Mouse (Mus musculus) midbrain, embryonic 12.5 days (tissue): ENCODE results near the gene Arhgap22. TPM values are rescaled to one million over a fixed set of nuclear protein-coding genes. Genes with fewer than 3 reads are reported as not detected.
A peak's percentile ranks its signal among the peaks of the same experiment; 100 is the strongest.

Source experiments
- ATAC-seq: fragments of 200-750 bp; cut with Nextera tagmentation; 2 replicates; pipeline ENCODE4 v1.8.0; 2017; ENCODE audit warnings: low read depth, moderate TSS enrichment, moderate library complexity; ENCODE audit not compliant: low FRiP score
- H3K27ac ChIP-seq: fragments of 300-500 bp; sonication (generic); replicated peaks from 2 replicates; pipeline ENCODE4 v1.5.1; 2016; ENCODE audit warnings: mild to moderate bottlenecking
- H3K27me3 ChIP-seq: fragments of 300-500 bp; sonication (generic); 2 replicates; pipeline ENCODE4 v1.6.1; 2016; ENCODE audit warnings: mild to moderate bottlenecking
- H3K36me3 ChIP-seq: fragments of 300-500 bp; sonication (generic); 2 replicates; pipeline ENCODE4 v1.6.1; 2016
- H3K4me1 ChIP-seq: fragments of 300-500 bp; sonication (generic); 2 replicates; pipeline ENCODE4 v1.6.1; 2016
- H3K4me2 ChIP-seq: fragments of 300-500 bp; sonication (generic); replicated peaks from 2 replicates; pipeline ENCODE4 v1.6.1; 2016; ENCODE audit warnings: mild to moderate bottlenecking, moderate library complexity
- H3K4me3 ChIP-seq: fragments of 300-500 bp; sonication (generic); 2 replicates; pipeline ENCODE4 v1.5.1; 2016; ENCODE audit warnings: mild to moderate bottlenecking
- H3K9ac ChIP-seq: fragments of 300-500 bp; sonication (generic); replicated peaks from 2 replicates; pipeline ENCODE4 v1.6.1; 2016; ENCODE audit warnings: mild to moderate bottlenecking, moderate library complexity
- H3K9me3 ChIP-seq: fragments of 300-500 bp; sonication (generic); 2 replicates; pipeline ENCODE4 v1.6.1; 2016; ENCODE audit warnings: mild to moderate bottlenecking
- WGBS: fragments of 180-500 bp; shearing (Covaris S2); methylation state at CpG from one replicate; pipeline ENCODE4 v1.1.7; 2016; 5-methylcytosine and 5-hydroxymethylcytosine counted together
- polyA plus RNA-seq: library from polyadenylated mRNA; unstranded; fragments of >200 nt; fragmentation: Nextera tagmentation; extraction: Ambion mirVana; gene quantifications from 2 replicates; pipeline ENCODE4 v1.2.1, GENCODE M21; 2016

Gene Arhgap22
- polyA plus RNA-seq, 1 experiment from 2014 or later: 0.89 TPM

- Histone ChIP-seq H3K36me3 (no peaks in the 10 kb centered on the region), H3K27me3 (no peaks in the 10 kb centered on the region), H3K9ac (no peak overlapping the region), H3K27ac (no peak overlapping the region), H3K4me1 (peaks cover 7% of the 10 kb centered on the region), H3K4me3 (no peak overlapping the region), H3K9me3 (no peaks in the 10 kb centered on the region), H3K4me2 (no peak overlapping the region)
- 82% methylated on average over 16 of the region's 16 CpGs for WGBS
- peak; percentile 41; the same call in 1 of the 2 replicates for ATAC-seq
These were observed 83.0 kb downstream of the Arhgap22 start for GRCm38 (mm10) chr14:33296698-33297341.

GRCm38 (mm10) chr14:33300591-33300990 is 86.8 kb downstream of the Arhgap22 start:
- no peak overlapping the region for H3K4me2 ChIP-seq
- 0 out of 2 replicates have a peak, but pooled peaks cover 12% of the 10 kb centered on the region for H3K27me3 ChIP-seq
- no peaks in the 10 kb centered on the region for H3K9me3 ChIP-seq
- ATAC-seq: no peak
- H3K4me1 ChIP-seq: peaks cover 9% of the 10 kb centered on the region
- no peak overlapping the region for H3K4me3 ChIP-seq
- WGBS: 16% methylated on average over 2 of the region's 2 CpGs
- H3K9ac ChIP-seq: no peak overlapping the region
- no peak overlapping the region for H3K27ac ChIP-seq
- no peaks in the 10 kb centered on the region for H3K36me3 ChIP-seq

- H3K9ac ChIP-seq: no peak overlapping the region
- H3K4me1 ChIP-seq: peaks cover 9% of the 10 kb centered on the region
- H3K36me3 ChIP-seq: no peaks in the 10 kb centered on the region
- 26% methylated on average over 9 of the region's 9 CpGs for WGBS
- peak; percentile 65; the same call in 1 of the 2 replicates for ATAC-seq
- no peak overlapping the region for H3K4me3 ChIP-seq
- 0 out of 2 replicates have a peak, but pooled peaks cover 17% of the 10 kb centered on the region for H3K27me3 ChIP-seq
- H3K27ac ChIP-seq: no peak overlapping the region
- H3K4me2 ChIP-seq: no peak overlapping the region
- no peaks in the 10 kb centered on the region for H3K9me3 ChIP-seq
These were observed 89.6 kb downstream of the Arhgap22 start for GRCm38 (mm10) chr14:33303348-33303819.

GRCm38 (mm10) chr14:33305645-33306281 is 91.9 kb downstream of the Arhgap22 start:
- no peaks in the 10 kb centered on the region for H3K36me3 ChIP-seq
- peaks cover 27% of the 10 kb centered on the region for H3K27me3 ChIP-seq
- H3K4me1 ChIP-seq: peaks cover 5% of the 10 kb centered on the region; the same call in 1 of the 2 replicates
- no peak overlapping the region for H3K4me3 ChIP-seq
- H3K27ac ChIP-seq: no peak overlapping the region
- 78% methylated on average over 12 of the region's 12 CpGs for WGBS
- ATAC-seq: no peak
- no peaks in the 10 kb centered on the region for H3K9me3 ChIP-seq
- no peak overlapping the region for H3K4me2 ChIP-seq
- H3K9ac ChIP-seq: no peak overlapping the region

GRCm38 (mm10) chr14:33310719-33311118 is 96.9 kb downstream of the Arhgap22 start:
- Histone ChIP-seq H3K27me3 (peaks cover 31% of the 10 kb centered on the region), H3K4me3 (no peak overlapping the region), H3K4me2 (no peak overlapping the region), H3K4me1 (no peaks in the 10 kb centered on the region), H3K9me3 (no peaks in the 10 kb centered on the region), H3K27ac (no peak overlapping the region), H3K9ac (no peak overlapping the region), H3K36me3 (no peaks in the 10 kb centered on the region)
- 65% methylated on average over 4 of the region's 4 CpGs for WGBS
- ATAC-seq: no peak

GRCm38 (mm10) chr14:33312309-33312708 is 98.5 kb downstream of the Arhgap22 start:
- Histone ChIP-seq H3K4me3 (no peak overlapping the region), H3K36me3 (no peaks in the 10 kb centered on the region), H3K4me2 (no peak overlapping the region), H3K9me3 (no peaks in the 10 kb centered on the region), H3K27ac (no peak overlapping the region), H3K27me3 (peaks cover 28% of the 10 kb centered on the region), H3K9ac (no peak overlapping the region), H3K4me1 (no peaks in the 10 kb centered on the region)
- 21% methylated on average over 4 of the region's 4 CpGs for WGBS
- ATAC-seq: no peak

GRCm38 (mm10) chr14:33313624-33314023 is 99.8 kb downstream of the Arhgap22 start:
- Histone ChIP-seq H3K36me3 (no peaks in the 10 kb centered on the region), H3K4me3 (no peak overlapping the region), H3K9ac (no peak overlapping the region), H3K27ac (no peak overlapping the region), H3K4me1 (no peaks in the 10 kb centered on the region), H3K9me3 (no peaks in the 10 kb centered on the region), H3K27me3 (peaks cover 38% of the 10 kb centered on the region), H3K4me2 (no peak overlapping the region)
- 0% methylated on average over 4 of the region's 4 CpGs for WGBS
- peak; percentile 59 for ATAC-seq

- H3K4me1 ChIP-seq: no peaks in the 10 kb centered on the region
- peaks cover 43% of the 10 kb centered on the region for H3K27me3 ChIP-seq
- no peak overlapping the region for H3K27ac ChIP-seq
- H3K4me3 ChIP-seq: no peak overlapping the region
- ATAC-seq: no peak
- no peaks in the 10 kb centered on the region for H3K9me3 ChIP-seq
- 54% methylated on average over 7 of the region's 7 CpGs for WGBS
- H3K4me2 ChIP-seq: no peak overlapping the region
- H3K36me3 ChIP-seq: no peaks in the 10 kb centered on the region
- H3K9ac ChIP-seq: no peak overlapping the region
These were observed 100.3 kb downstream of the Arhgap22 start for GRCm38 (mm10) chr14:33314160-33314559.

- H3K36me3 ChIP-seq: no peaks in the 10 kb centered on the region
- H3K9ac ChIP-seq: no peak overlapping the region
- no peak overlapping the region for H3K4me3 ChIP-seq
- peaks cover 45% of the 10 kb centered on the region for H3K27me3 ChIP-seq
- peaks cover 7% of the 10 kb centered on the region; the same call in 1 of the 2 replicates for H3K4me1 ChIP-seq
- 53% methylated on average over 5 of the region's 5 CpGs for WGBS
- H3K27ac ChIP-seq: no peak overlapping the region
- H3K9me3 ChIP-seq: no peaks in the 10 kb centered on the region
- H3K4me2 ChIP-seq: no peak overlapping the region
- ATAC-seq: no peak
These were observed 101.3 kb downstream of the Arhgap22 start for GRCm38 (mm10) chr14:33315111-33315510.

- Histone ChIP-seq H3K4me3 (no peak overlapping the region), H3K9ac (no peak overlapping the region), H3K9me3 (no peaks in the 10 kb centered on the region), H3K4me2 (no peak overlapping the region), H3K27ac (no peak overlapping the region), H3K27me3 (peaks cover 48% of the 10 kb centered on the region), H3K36me3 (no peaks in the 10 kb centered on the region), H3K4me1 (peaks cover 12% of the 10 kb centered on the region; the same call in 1 of the 2 replicates)
- 57% methylated on average over 4 of the region's 4 CpGs for WGBS
- ATAC-seq: no peak
These were observed 101.9 kb downstream of the Arhgap22 start for GRCm38 (mm10) chr14:33315771-33316170.

GRCm38 (mm10) chr14:33317946-33318345 is 104.1 kb downstream of the Arhgap22 start:
- Histone ChIP-seq H3K27me3 (peaks cover 60% of the 10 kb centered on the region), H3K9ac (no peak overlapping the region), H3K27ac (no peak overlapping the region), H3K36me3 (no peaks in the 10 kb centered on the region), H3K4me1 (peaks cover 18% of the 10 kb centered on the region), H3K4me3 (no peak overlapping the region), H3K9me3 (no peaks in the 10 kb centered on the region), H3K4me2 (no peak overlapping the region)
- WGBS: 38% methylated on average over 6 of the region's 6 CpGs
- ATAC-seq: no peak
